Mouse (Mus musculus) heart, adult 18-20 months (tissue): Measurements from ENCODE around the gene Trappc3l. TPM values are rescaled to one million over a fixed set of nuclear protein-coding genes. Genes with fewer than 3 reads are reported as not detected.
A peak's percentile ranks its signal among the peaks of the same experiment; 100 is the strongest.
"Not testable (repeated sequence)": the region's sequence is repeated elsewhere in the genome, so short reads cannot be mapped to it uniquely, and the experiment has no call there.

ENCODE experiments used
- DNase-seq, 2 experiments: peaks; one replicate each; pipeline ENCODE4 v3.0.0; 2021 to 2022; ENCODE audit warnings: mixed read lengths in 1 of 2
- long read RNA-seq, 2 experiments: library from polyadenylated mRNA; stranded (forward); transcript quantifications; one replicate each; pipeline ENCODE4 v2.0.0; 2021
- total RNA-seq, 2 experiments: library from RNA; stranded (reverse); gene quantifications; 2 replicates each; pipeline ENCODE4 v1.2.3; 2021

Trappc3l gene
- total RNA-seq, result not detected
- long read RNA-seq, experiment 1, result 0 reads
- long read RNA-seq, experiment 2, result 0 reads

- DNase-seq, result no peak
Measured at GRCm38 (mm10) chr10:34037401-34037800, at the start of gene Trappc3l. Trappc3l (plus strand) TSS chr10:34037597.

GRCm38 (mm10) chr10:33996686-33997085 is 40.7 kb upstream of the Trappc3l start:
- not testable (repeated sequence) for DNase-seq

- no peak for DNase-seq
Measured at GRCm38 (mm10) chr10:33998397-33998796, 39.0 kb upstream of the Trappc3l start.

GRCm38 (mm10) chr10:34012581-34012980 is 24.8 kb upstream of the Trappc3l start:
- no peak for DNase-seq

- no peak for DNase-seq
Measured at GRCm38 (mm10) chr10:34013241-34013640, 24.2 kb upstream of the Trappc3l start.

- no peak for DNase-seq
Measured at GRCm38 (mm10) chr10:34018746-34019301, 18.6 kb upstream of the Trappc3l start.

GRCm38 (mm10) chr10:34019302-34020075 is 17.9 kb upstream of the Trappc3l start, which contains the start of gene Rwdd1:
Rwdd1 (minus strand) TSS chr10:34019624.
- DNase-seq, result peak; percentile 97 to 99

GRCm38 (mm10) chr10:34030322-34030721 is 7.1 kb upstream of the Trappc3l start:
- no peak for DNase-seq

GRCm38 (mm10) chr10:34033630-34034305 is 3.6 kb upstream of the Trappc3l start:
- peak; percentile 75 to 79 for DNase-seq

GRCm38 (mm10) chr10:34036587-34036986 is 810 bp upstream of the Trappc3l start:
- peak; percentile 15 for DNase-seq

GRCm38 (mm10) chr10:34044210-34044609 is 6.8 kb downstream of the Trappc3l start, which contains the start of gene Calhm4:
Calhm4 (minus strand) TSS chr10:34044310.
- DNase-seq, result no peak

GRCm38 (mm10) chr10:34053987-34054386 is 16.6 kb downstream of the Trappc3l start:
- DNase-seq, result no peak

GRCm38 (mm10) chr10:34066591-34066990 is 29.2 kb downstream of the Trappc3l start:
- no peak for DNase-seq

- DNase-seq, result no peak
Measured at GRCm38 (mm10) chr10:34069606-34070005, 32.2 kb downstream of the Trappc3l start.

GRCm38 (mm10) chr10:34070999-34071492 is 33.6 kb downstream of the Trappc3l start:
- DNase-seq, result no peak

GRCm38 (mm10) chr10:34071650-34072049 is 34.3 kb downstream of the Trappc3l start:
- no peak for DNase-seq

GRCm38 (mm10) chr10:34074522-34075200 is 37.3 kb downstream of the Trappc3l start:
- DNase-seq, result no peak

GRCm38 (mm10) chr10:34086514-34086913 is 49.1 kb downstream of the Trappc3l start:
- DNase-seq, result no peak

GRCm38 (mm10) chr10:34088515-34088914 is 51.1 kb downstream of the Trappc3l start:
- DNase-seq, result no peak

GRCm38 (mm10) chr10:34089517-34089916 is 52.1 kb downstream of the Trappc3l start:
- no peak for DNase-seq

GRCm38 (mm10) chr10:34090481-34090880 is 53.1 kb downstream of the Trappc3l start:
- no peak for DNase-seq

- DNase-seq, result no peak
Measured at GRCm38 (mm10) chr10:34091888-34092287, 54.5 kb downstream of the Trappc3l start.
